In the genomic region with DNA sequence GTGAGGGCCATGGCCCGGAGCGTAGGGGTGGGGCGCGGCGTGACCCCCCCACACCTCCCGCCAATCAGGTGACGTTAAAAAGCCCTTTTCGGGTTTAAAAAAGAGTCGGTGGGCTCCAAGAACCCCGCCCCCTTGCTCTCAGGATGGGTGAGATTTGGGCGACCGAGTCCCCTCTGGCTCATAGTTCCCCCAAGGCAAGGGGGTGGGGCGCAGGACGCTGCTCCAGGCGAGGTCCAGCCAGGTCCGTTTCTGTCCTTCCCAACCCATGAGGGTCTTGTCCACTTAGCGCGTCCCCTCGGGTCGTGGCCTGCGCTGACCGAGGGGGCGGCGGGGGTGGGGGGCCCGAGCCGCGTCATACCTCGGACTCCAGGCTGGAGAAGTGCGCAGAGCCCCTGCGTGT, we compare ENCODE assay signal across 10 mouse cellular contexts. TPM values are rescaled to one million over a fixed set of nuclear protein-coding genes. Genes with fewer than 3 reads are reported as not detected.
DNase-seq lines count a peak whose midpoint lies in the region; ATAC-seq lines count a peak whose summit lies in the region.
"Had no signal": no experiment of that assay in that cellular context is flagged by ENCODE, and none has a peak within 500 bp of the region (broad histone marks: within the 10 kb centered on the region; RNA-seq: fewer than 3 reads in every experiment).

No protein-coding gene starts in this region.

- H3K9me3 ChIP-seq in kidney, embryonic 15.5 days (replicated peaks), result no peaks in the 10 kb centered on the region
- no peaks in the 10 kb centered on the region for H3K9me3 ChIP-seq in forebrain, embryonic 11.5 days (ENCODE audit: control insufficient read depth, low read length)
- H3K9me3 ChIP-seq in intestine, embryonic 16.5 days (ENCODE audit: control insufficient read depth, low read length), result no peaks in the 10 kb centered on the region
- no peaks in the 10 kb centered on the region for H3K9me3 ChIP-seq in neural tube, embryonic 11.5 days (ENCODE audit: control insufficient read depth, low read length)

- peaks cover 42% of the 10 kb centered on the region for H3K4me1 ChIP-seq in kidney, embryonic 15.5 days
- H3K4me1 ChIP-seq in forebrain, embryonic 11.5 days (replicated peaks; ENCODE audit: control insufficient read depth, insufficient read depth, low read length), result peaks cover 14% of the 10 kb centered on the region
- peaks cover 24% of the 10 kb centered on the region for H3K4me1 ChIP-seq in intestine, embryonic 16.5 days (ENCODE audit: control insufficient read depth, insufficient read depth, low read length)
- H3K4me1 ChIP-seq in neural tube, embryonic 11.5 days (ENCODE audit: control insufficient read depth, insufficient read depth, low read length), result peaks cover 6% of the 10 kb centered on the region

- H3K36me3 ChIP-seq in kidney, embryonic 15.5 days, result peaks cover 22% of the 10 kb centered on the region
- H3K36me3 ChIP-seq in forebrain, embryonic 11.5 days (ENCODE audit: control insufficient read depth, insufficient read depth, low read length), result peaks cover 5% of the 10 kb centered on the region
- H3K36me3 ChIP-seq in intestine, embryonic 16.5 days (ENCODE audit: control insufficient read depth, insufficient read depth, low read length), result peaks cover 14% of the 10 kb centered on the region
- peaks cover 10% of the 10 kb centered on the region for H3K36me3 ChIP-seq in neural tube, embryonic 11.5 days (ENCODE audit: control insufficient read depth, insufficient read depth, low read length)

- peak overlapping the region; percentile 68 for H3K4me2 ChIP-seq in kidney, embryonic 15.5 days
- no peak overlapping the region; the same call in 1 of the 2 replicates for H3K4me2 ChIP-seq in forebrain, embryonic 11.5 days (ENCODE audit: low read depth, low read length, severe bottlenecking)
- H3K4me2 ChIP-seq in intestine, embryonic 16.5 days (ENCODE audit: low read depth, low read length), result peak overlapping the region; percentile 47
- H3K4me2 ChIP-seq in neural tube, embryonic 11.5 days (ENCODE audit: low read depth), result peak overlapping the region; percentile 27

- H3K4me3 ChIP-seq in kidney, embryonic 15.5 days (replicated peaks), result peak overlapping the region; percentile 42
- H3K4me3 ChIP-seq in forebrain, embryonic 11.5 days (ENCODE audit: low read depth, low read length), result peak overlapping the region; percentile 24; the same call in 1 of the 2 replicates
- H3K4me3 ChIP-seq in intestine, embryonic 16.5 days (ENCODE audit: low read length), result peak overlapping the region; percentile 52
- peak overlapping the region; percentile 29; the same call in 1 of the 2 replicates for H3K4me3 ChIP-seq in neural tube, embryonic 11.5 days (ENCODE audit: low read depth, low read length)
- H3K4me3 ChIP-seq: myocyte had no signal

- no peak overlapping the region for H3K9ac ChIP-seq in kidney, embryonic 15.5 days
- no peak overlapping the region for H3K9ac ChIP-seq in forebrain, embryonic 11.5 days (ENCODE audit: low read length)
- 0 out of 2 replicates have a peak overlapping the region, but pooled peaks have one; percentile 35 for H3K9ac ChIP-seq in intestine, embryonic 16.5 days (ENCODE audit: low read depth, low read length)
- no peak overlapping the region for H3K9ac ChIP-seq in neural tube, embryonic 11.5 days (ENCODE audit: low read length)

- 11% methylated on average over 30 of the region's 30 CpGs for WGBS in kidney, embryonic 15.5 days
- 8% methylated on average over 30 of the region's 30 CpGs for WGBS in forebrain, embryonic 11.5 days
- 13% methylated on average over 30 of the region's 30 CpGs for WGBS in intestine, embryonic 16.5 days
- WGBS in neural tube, embryonic 11.5 days, result 12% methylated on average over 28 of the region's 30 CpGs

- no peak; the same call in 1 of the 2 replicates for ATAC-seq in kidney, embryonic 15.5 days (replicated peaks; ENCODE audit: low FRiP score)
- ATAC-seq in forebrain, embryonic 11.5 days (replicated peaks; ENCODE audit: low FRiP score), result no peak
- no peak for ATAC-seq in intestine, embryonic 16.5 days
- no peak for ATAC-seq in neural tube, embryonic 11.5 days (ENCODE audit: insufficient read depth, low FRiP score, low TSS enrichment)

- no peak overlapping the region for H3K27ac ChIP-seq in kidney, embryonic 15.5 days
- H3K27ac ChIP-seq in forebrain, embryonic 11.5 days (ENCODE audit: low read depth, low read length), result no peak overlapping the region
- H3K27ac ChIP-seq in intestine, embryonic 16.5 days (ENCODE audit: low read length), result no peak overlapping the region
- H3K27ac ChIP-seq in neural tube, embryonic 11.5 days (ENCODE audit: low read depth, low read length), result no peak overlapping the region

- H3K27me3 ChIP-seq in kidney, embryonic 15.5 days, result peaks cover 53% of the 10 kb centered on the region
- H3K27me3 ChIP-seq in forebrain, embryonic 11.5 days (ENCODE audit: control insufficient read depth, insufficient read depth, low read length), result peaks cover 44% of the 10 kb centered on the region
- peaks cover 37% of the 10 kb centered on the region for H3K27me3 ChIP-seq in intestine, embryonic 16.5 days (replicated peaks; ENCODE audit: control insufficient read depth, insufficient read depth, low read length)
- peaks cover 46% of the 10 kb centered on the region for H3K27me3 ChIP-seq in neural tube, embryonic 11.5 days (ENCODE audit: control insufficient read depth, insufficient read depth, low read length)

- no peak for DNase-seq in kidney, postnatal 14 days
- DNase-seq in forebrain, embryonic 11.5 days (ENCODE audit: low spot score), result no peak
- no peak for DNase-seq in neural tube, embryonic 11.5 days (ENCODE audit: low spot score)
- no peak for DNase-seq in thymus, postnatal 36 days
- no peak for DNase-seq in yolk sac, embryonic 10.5 days (ENCODE audit: low spot score)
- no peak for DNase-seq in adrenal gland, adult 18-20 months (ENCODE audit: low spot score in 2 of 2)

RNA-seq across cellular contexts. Expression of gene Grwd1, which starts 1.7 kb away (rescaled TPM):
- 82.5 and 86.3 TPM in 2 replicates for polyA plus RNA-seq in kidney, embryonic 15.5 days (2015; fragmentation: Nextera tagmentation; extraction: Ambion mirVana)
- polyA plus RNA-seq in forebrain, embryonic 11.5 days (2014; fragmentation: Nextera tagmentation; extraction: Ambion mirVana), result 84.8 and 88.2 TPM in 2 replicates
- 57.0 and 63.0 TPM in 2 replicates for polyA plus RNA-seq in intestine, embryonic 16.5 days (2015; fragmentation: Nextera tagmentation; extraction: Ambion mirVana)
- 69.8 and 76.5 TPM in 2 replicates for polyA plus RNA-seq in neural tube, embryonic 11.5 days (2014; fragmentation: Nextera tagmentation; extraction: Ambion mirVana)
- 10 to 100 TPM; 33.0 to 36.0 TPM for total RNA-seq in adrenal gland, adult 18-20 months (2021)

RNA-seq across cellular contexts. Expression of gene Kcnj14, which starts 7.8 kb away (rescaled TPM):
- polyA plus RNA-seq in kidney, embryonic 15.5 days (2015; fragmentation: Nextera tagmentation; extraction: Ambion mirVana), result 1.4 and 1.6 TPM in 2 replicates
- 0.37 and 0.45 TPM in 2 replicates for polyA plus RNA-seq in forebrain, embryonic 11.5 days (2014; fragmentation: Nextera tagmentation; extraction: Ambion mirVana)
- polyA plus RNA-seq in intestine, embryonic 16.5 days (2015; fragmentation: Nextera tagmentation; extraction: Ambion mirVana), result 0.65 and 0.78 TPM in 2 replicates
- polyA plus RNA-seq in neural tube, embryonic 11.5 days (2014; fragmentation: Nextera tagmentation; extraction: Ambion mirVana), result 0.88 and 1.4 TPM in 2 replicates
- total RNA-seq in adrenal gland, adult 18-20 months (2021), result under 1 TPM; 0.19 to 0.20 TPM
- total RNA-seq: hematopoietic stem cell, adult 5-6 weeks had no signal

RNA-seq across cellular contexts. Expression of gene Cyth2, which starts 18.0 kb away (rescaled TPM):
- polyA plus RNA-seq in kidney, embryonic 15.5 days (2015; fragmentation: Nextera tagmentation; extraction: Ambion mirVana), result 130 and 132 TPM in 2 replicates
- polyA plus RNA-seq in forebrain, embryonic 11.5 days (2014; fragmentation: Nextera tagmentation; extraction: Ambion mirVana), result 194 and 207 TPM in 2 replicates
- polyA plus RNA-seq in intestine, embryonic 16.5 days (2015; fragmentation: Nextera tagmentation; extraction: Ambion mirVana), result 77.1 and 78.2 TPM in 2 replicates
- polyA plus RNA-seq in neural tube, embryonic 11.5 days (2014; fragmentation: Nextera tagmentation; extraction: Ambion mirVana), result 223 and 239 TPM in 2 replicates
- 100 to 1,000 TPM in 1 of 2 experiments, 10 to 100 TPM in 1; 92.9 to 117 TPM for total RNA-seq in adrenal gland, adult 18-20 months (2021)

RNA-seq across cellular contexts. Expression of gene Kdelr1, which starts 40.1 kb away (rescaled TPM):
- polyA plus RNA-seq in kidney, embryonic 15.5 days (2015; fragmentation: Nextera tagmentation; extraction: Ambion mirVana), result 83.8 and 89.1 TPM in 2 replicates
- polyA plus RNA-seq in forebrain, embryonic 11.5 days (2014; fragmentation: Nextera tagmentation; extraction: Ambion mirVana), result 68.3 and 69.4 TPM in 2 replicates
- 90.6 and 94.9 TPM in 2 replicates for polyA plus RNA-seq in intestine, embryonic 16.5 days (2015; fragmentation: Nextera tagmentation; extraction: Ambion mirVana)
- polyA plus RNA-seq in neural tube, embryonic 11.5 days (2014; fragmentation: Nextera tagmentation; extraction: Ambion mirVana), result 75.4 and 86.4 TPM in 2 replicates
- 100 to 1,000 TPM; 125 to 140 TPM for total RNA-seq in adrenal gland, adult 18-20 months (2021)

RNA-seq across cellular contexts. Expression of gene Grin2d, which starts 45.8 kb away (rescaled TPM):
- 0.42 and 0.47 TPM in 2 replicates for polyA plus RNA-seq in kidney, embryonic 15.5 days (2015; fragmentation: Nextera tagmentation; extraction: Ambion mirVana)
- 0.16 and 0.31 TPM in 2 replicates for polyA plus RNA-seq in forebrain, embryonic 11.5 days (2014; fragmentation: Nextera tagmentation; extraction: Ambion mirVana)
- 0.31 and 0.39 TPM in 2 replicates for polyA plus RNA-seq in intestine, embryonic 16.5 days (2015; fragmentation: Nextera tagmentation; extraction: Ambion mirVana)
- polyA plus RNA-seq in neural tube, embryonic 11.5 days (2014; fragmentation: Nextera tagmentation; extraction: Ambion mirVana), result 0.37 and 0.73 TPM in 2 replicates
- total RNA-seq in adrenal gland, adult 18-20 months (2021), result under 1 TPM; 0.66 to 0.67 TPM
